Mouse (Mus musculus): ENCODE results near the gene Adam19. TPM values are rescaled to one million over a fixed set of nuclear protein-coding genes. Genes with fewer than 3 reads are reported as not detected.
"Not testable (repeated sequence)": the region's sequence is repeated elsewhere in the genome, so short reads cannot be mapped to it uniquely, and the experiment has no call there.

Adam19 gene
- polyA plus RNA-seq, 1 experiment from 2014 or later, result 10.7 TPM

- H3K36me3 ChIP-seq (replicated peaks), result no peaks in the 10 kb centered on the region
- no peak overlapping the region for H3K27ac ChIP-seq
- no peak for DNase-seq (ENCODE audit: extremely low spot score, low spot score)
- no peak overlapping the region for H3K4me3 ChIP-seq
- H3K4me1 ChIP-seq, result peaks cover 9% of the 10 kb centered on the region; the same call in 1 of the 2 replicates
- 82% methylated on average over 11 of the region's 11 CpGs for WGBS
- no peaks in the 10 kb centered on the region for H3K9me3 ChIP-seq
- no peaks in the 10 kb centered on the region for H3K27me3 ChIP-seq (ENCODE audit: poor library complexity, severe bottlenecking)
These were observed 16.5 kb upstream of the Adam19 start for GRCm38 (mm10) chr11:46039335-46039734.

GRCm38 (mm10) chr11:46040841-46041556, 14.8 kb upstream of the Adam19 start:
- DNase-seq (ENCODE audit: extremely low spot score, low spot score), result no peak
- H3K36me3 ChIP-seq (replicated peaks), result no peaks in the 10 kb centered on the region
- H3K27me3 ChIP-seq (ENCODE audit: poor library complexity, severe bottlenecking), result no peaks in the 10 kb centered on the region
- H3K4me1 ChIP-seq, result peaks cover 9% of the 10 kb centered on the region; the same call in 1 of the 2 replicates
- no peak overlapping the region for H3K27ac ChIP-seq
- H3K4me3 ChIP-seq, result no peak overlapping the region
- no peaks in the 10 kb centered on the region for H3K9me3 ChIP-seq
- whole genome bisulfite sequencing, result 87% methylated on average over 9 of the region's 9 CpGs

- H3K27me3 ChIP-seq (ENCODE audit: poor library complexity, severe bottlenecking), result no peaks in the 10 kb centered on the region
- 88% methylated on average over 12 of the region's 12 CpGs for WGBS
- H3K27ac ChIP-seq, result no peak overlapping the region
- DNase-seq (ENCODE audit: extremely low spot score, low spot score), result no peak
- no peaks in the 10 kb centered on the region for H3K9me3 ChIP-seq
- H3K4me3 ChIP-seq, result no peak overlapping the region
- no peaks in the 10 kb centered on the region for H3K36me3 ChIP-seq (replicated peaks)
- H3K4me1 ChIP-seq, result peaks cover 9% of the 10 kb centered on the region; the same call in 1 of the 2 replicates
These were observed 14.1 kb upstream of the Adam19 start for GRCm38 (mm10) chr11:46041607-46042267.

- no peak for DNase-seq (ENCODE audit: extremely low spot score, low spot score)
- 90% methylated on average over 5 of the region's 5 CpGs for WGBS
- Histone ChIP-seq H3K27ac (no peak overlapping the region), H3K4me3 (no peak overlapping the region), H3K27me3 (ENCODE audit: poor library complexity, severe bottlenecking) (no peaks in the 10 kb centered on the region), H3K4me1 (peaks cover under 1% of the 10 kb centered on the region; the same call in 1 of the 2 replicates), H3K36me3 (replicated peaks) (no peaks in the 10 kb centered on the region), H3K9me3 (no peaks in the 10 kb centered on the region)
These were observed 11.0 kb upstream of the Adam19 start for GRCm38 (mm10) chr11:46044781-46045180.

GRCm38 (mm10) chr11:46047264-46047663, 8.5 kb upstream of the Adam19 start:
- H3K27me3 ChIP-seq (ENCODE audit: poor library complexity, severe bottlenecking), result no peaks in the 10 kb centered on the region
- H3K9me3 ChIP-seq, result no peaks in the 10 kb centered on the region

GRCm38 (mm10) chr11:46052105-46052659, 3.6 kb upstream of the Adam19 start, which contains the start of gene Gm12166:
Gene Gm12166, minus strand, starts transcription at chr11:46052321.
- not testable (repeated sequence) for H3K36me3 ChIP-seq (replicated peaks); H3K9me3 ChIP-seq; H3K4me3 ChIP-seq; DNase-seq (ENCODE audit: extremely low spot score, low spot score); H3K27ac ChIP-seq
- 37% methylated on average over 19 of the region's 19 CpGs for WGBS
- Histone ChIP-seq H3K4me1 (peaks cover 37% of the 10 kb centered on the region), H3K27me3 (ENCODE audit: poor library complexity, severe bottlenecking) (peaks cover 24% of the 10 kb centered on the region)

More at GRCm38 (mm10) chr11:46047264-46047663, 8.5 kb upstream of the Adam19 start:
- DNase-seq (ENCODE audit: extremely low spot score, low spot score), result no peak
- H3K36me3 ChIP-seq (replicated peaks), result no peaks in the 10 kb centered on the region
- H3K27ac ChIP-seq, result no peak overlapping the region
- 95% methylated on average over 3 of the region's 3 CpGs for WGBS
- no peak overlapping the region for H3K4me3 ChIP-seq
- H3K4me1 ChIP-seq, result peaks cover 7% of the 10 kb centered on the region; the same call in 1 of the 2 replicates

- H3K4me3 ChIP-seq; H3K36me3 ChIP-seq (replicated peaks); H3K27ac ChIP-seq; H3K9me3 ChIP-seq; DNase-seq (ENCODE audit: extremely low spot score, low spot score): not testable (repeated sequence)
- H3K4me1 ChIP-seq, result peaks cover 43% of the 10 kb centered on the region
- WGBS, result 94% methylated on average over 3 of the region's 3 CpGs
- peaks cover 35% of the 10 kb centered on the region for H3K27me3 ChIP-seq (ENCODE audit: poor library complexity, severe bottlenecking)
These were observed 2.3 kb upstream of the Adam19 start for GRCm38 (mm10) chr11:46053457-46053856.

- no peak for DNase-seq (ENCODE audit: extremely low spot score, low spot score)
- H3K4me3 ChIP-seq, result no peak overlapping the region
- no peaks in the 10 kb centered on the region for H3K9me3 ChIP-seq
- peaks cover 35% of the 10 kb centered on the region for H3K27me3 ChIP-seq (ENCODE audit: poor library complexity, severe bottlenecking)
- 42% methylated on average over 5 of the region's 5 CpGs for WGBS
- no peaks in the 10 kb centered on the region for H3K36me3 ChIP-seq (replicated peaks)
- H3K4me1 ChIP-seq, result peaks cover 43% of the 10 kb centered on the region
- H3K27ac ChIP-seq, result no peak overlapping the region
These were observed 1.5 kb upstream of the Adam19 start for GRCm38 (mm10) chr11:46054311-46054710.

- H3K36me3 ChIP-seq (replicated peaks), result no peaks in the 10 kb centered on the region
- WGBS, result 24% methylated on average over 13 of the region's 13 CpGs
- H3K9me3 ChIP-seq, result no peaks in the 10 kb centered on the region
- no peak for DNase-seq (ENCODE audit: extremely low spot score, low spot score)
- peak overlapping the region; percentile 91 for H3K27ac ChIP-seq
- peak overlapping the region; percentile 76 for H3K4me3 ChIP-seq
- H3K4me1 ChIP-seq, result peaks cover 43% of the 10 kb centered on the region
- H3K27me3 ChIP-seq (ENCODE audit: poor library complexity, severe bottlenecking), result peaks cover 35% of the 10 kb centered on the region
These were observed 589 bp upstream of the Adam19 start for GRCm38 (mm10) chr11:46054911-46055895.

GRCm38 (mm10) chr11:46056770-46057411, 1.1 kb downstream of the Adam19 start:
- peak overlapping the region; percentile 76 for H3K4me3 ChIP-seq
- H3K4me1 ChIP-seq, result peaks cover 39% of the 10 kb centered on the region
- H3K27me3 ChIP-seq (ENCODE audit: poor library complexity, severe bottlenecking), result peaks cover 35% of the 10 kb centered on the region
- no peaks in the 10 kb centered on the region for H3K9me3 ChIP-seq
- 4% methylated on average over 25 of the region's 25 CpGs for WGBS
- H3K27ac ChIP-seq, result peak overlapping the region; percentile 91
- H3K36me3 ChIP-seq (replicated peaks), result no peaks in the 10 kb centered on the region
- no peak for DNase-seq (ENCODE audit: extremely low spot score, low spot score)

GRCm38 (mm10) chr11:46058011-46058410, 2.2 kb downstream of the Adam19 start:
- H3K9me3 ChIP-seq, result no peaks in the 10 kb centered on the region
- H3K4me3 ChIP-seq, result no peak overlapping the region; the same call in 1 of the 2 replicates
- no peaks in the 10 kb centered on the region for H3K36me3 ChIP-seq (replicated peaks)
- no peak overlapping the region for H3K27ac ChIP-seq
- WGBS, result 69% methylated on average over 9 of the region's 9 CpGs
- H3K4me1 ChIP-seq, result peaks cover 40% of the 10 kb centered on the region
- no peak for DNase-seq (ENCODE audit: extremely low spot score, low spot score)
- peaks cover 35% of the 10 kb centered on the region for H3K27me3 ChIP-seq (ENCODE audit: poor library complexity, severe bottlenecking)

- Histone ChIP-seq H3K36me3 (replicated peaks) (no peaks in the 10 kb centered on the region), H3K4me1 (peaks cover 40% of the 10 kb centered on the region), H3K9me3 (no peaks in the 10 kb centered on the region), H3K4me3 (no peak overlapping the region), H3K27ac (no peak overlapping the region), H3K27me3 (ENCODE audit: poor library complexity, severe bottlenecking) (peaks cover 35% of the 10 kb centered on the region)
- WGBS, result 97% methylated on average over 4 of the region's 4 CpGs
- no peak for DNase-seq (ENCODE audit: extremely low spot score, low spot score)
These were observed 3.1 kb downstream of the Adam19 start for GRCm38 (mm10) chr11:46058916-46059315.

Data from forebrain, embryonic 10.5 days (tissue).